Mouse (Mus musculus): ENCODE measurements around the gene Mfsd6.
A peak's percentile ranks its signal among the peaks of the same experiment; 100 is the strongest.
"Not testable (repeated sequence)": the region's sequence is repeated elsewhere in the genome, so short reads cannot be mapped to it uniquely, and the experiment has no call there.

Mfsd6 gene

GRCm38 (mm10) chr1:52708745-52709144 is 18.5 kb downstream of the Mfsd6 start:
- DNase-seq (ENCODE audit: low read depth): no peak

DNA sequence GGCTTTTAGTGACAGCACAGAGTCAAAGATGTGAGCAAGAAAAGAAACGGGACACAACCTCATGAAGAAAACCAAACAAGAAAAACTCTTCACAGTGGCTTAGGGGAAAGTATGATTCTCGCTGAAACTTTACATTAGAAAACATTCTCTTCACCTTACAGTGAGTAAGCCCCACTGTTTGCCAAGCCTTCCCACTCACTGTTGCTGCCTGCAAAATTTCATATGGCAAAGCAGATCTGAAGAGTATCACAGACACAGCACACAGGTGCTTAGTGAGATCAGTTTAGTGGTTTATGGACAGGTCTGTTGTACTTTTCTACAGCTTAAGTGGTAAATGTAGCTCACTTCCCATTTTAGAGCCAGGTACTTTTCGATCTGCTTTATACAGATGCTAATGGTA is 20.2 kb downstream of the Mfsd6 start:
- no peak for DNase-seq (ENCODE audit: low read depth)

DNA sequence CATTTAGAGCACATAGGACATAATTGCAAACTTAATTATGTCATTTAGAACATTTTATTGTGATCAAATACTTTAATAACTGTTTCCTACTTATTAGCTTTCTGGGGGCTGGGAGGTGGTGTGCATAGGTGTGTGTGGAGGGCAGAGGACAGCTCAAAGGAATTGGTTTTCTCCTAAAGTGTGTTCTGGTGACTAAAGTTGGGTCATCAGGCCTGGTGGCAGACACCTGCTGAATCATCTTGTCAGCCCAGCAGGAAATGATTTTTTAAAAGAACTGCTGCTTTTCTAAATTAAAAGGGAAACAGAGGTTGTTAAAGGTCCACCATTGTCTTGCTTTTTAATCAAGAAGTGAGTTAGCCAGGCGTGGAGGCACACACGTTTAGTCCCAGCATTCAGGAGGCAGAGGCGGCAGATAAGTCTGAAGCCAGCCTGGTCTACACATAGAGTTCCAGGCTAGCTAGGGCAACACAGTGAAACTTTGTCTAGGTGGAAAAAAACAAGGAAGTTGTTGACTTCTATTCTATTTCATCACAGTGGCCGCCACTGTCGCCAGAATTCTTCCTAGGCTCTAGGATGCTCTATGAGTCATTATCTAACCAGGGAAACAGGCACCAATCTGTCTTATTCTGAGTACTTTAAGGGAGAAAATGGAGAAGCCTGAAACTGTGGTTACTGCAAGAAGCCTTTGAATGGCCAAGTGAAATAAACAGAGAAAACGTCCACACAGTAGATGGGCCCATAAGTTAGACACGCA is 24.3 kb downstream of the Mfsd6 start:
- no peak for DNase-seq (ENCODE audit: low read depth)

GRCm38 (mm10) chr1:52701941-52702340 is 25.3 kb downstream of the Mfsd6 start:
- no peak for DNase-seq (ENCODE audit: low read depth)

GRCm38 (mm10) chr1:52694456-52694855 is 32.8 kb downstream of the Mfsd6 start:
- not testable (repeated sequence) for DNase-seq (ENCODE audit: low read depth)

DNA sequence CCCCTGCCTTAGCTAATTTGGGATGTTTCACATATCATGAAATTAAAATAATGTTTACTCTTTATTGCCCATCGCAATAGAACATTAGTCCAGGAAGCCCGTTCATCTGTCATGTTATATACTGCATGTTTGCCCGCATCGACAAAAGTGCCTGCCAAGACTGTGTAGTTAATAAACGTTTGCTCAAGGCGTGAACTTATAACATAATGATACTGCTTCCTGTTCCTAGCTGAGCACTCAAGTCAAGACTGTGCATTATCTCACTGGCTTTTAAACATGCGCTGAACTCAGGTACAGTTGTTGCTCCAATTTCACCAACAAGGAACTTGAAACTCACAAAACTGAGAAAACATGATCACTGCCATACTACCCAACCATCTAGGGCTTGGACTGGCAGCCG is 39.6 kb downstream of the Mfsd6 start:
- no peak for DNase-seq (ENCODE audit: low read depth)

DNA sequence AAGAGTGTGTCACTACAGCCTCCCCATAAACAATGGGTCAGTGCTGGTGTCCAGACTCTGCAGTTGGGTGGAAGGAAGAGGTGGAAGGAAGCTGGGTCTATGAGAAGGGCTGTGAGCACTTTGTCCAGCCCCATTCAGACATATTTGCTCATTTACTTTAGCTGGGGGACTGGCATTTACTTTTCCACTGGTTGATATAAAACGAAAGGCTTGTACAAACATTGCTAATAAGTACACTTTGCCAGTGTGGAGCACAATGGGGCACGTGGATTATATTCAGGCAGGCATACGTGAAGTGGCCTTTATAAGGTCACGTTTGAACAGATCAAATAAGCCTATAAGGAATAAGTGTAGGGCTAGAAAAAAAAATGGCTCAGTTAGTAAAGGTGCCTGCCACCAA is 43.7 kb downstream of the Mfsd6 start:
- no peak for DNase-seq (ENCODE audit: low read depth)

GRCm38 (mm10) chr1:52676621-52677020 is 50.6 kb downstream of the Mfsd6 start:
- no peak for DNase-seq (ENCODE audit: low read depth)

DNA sequence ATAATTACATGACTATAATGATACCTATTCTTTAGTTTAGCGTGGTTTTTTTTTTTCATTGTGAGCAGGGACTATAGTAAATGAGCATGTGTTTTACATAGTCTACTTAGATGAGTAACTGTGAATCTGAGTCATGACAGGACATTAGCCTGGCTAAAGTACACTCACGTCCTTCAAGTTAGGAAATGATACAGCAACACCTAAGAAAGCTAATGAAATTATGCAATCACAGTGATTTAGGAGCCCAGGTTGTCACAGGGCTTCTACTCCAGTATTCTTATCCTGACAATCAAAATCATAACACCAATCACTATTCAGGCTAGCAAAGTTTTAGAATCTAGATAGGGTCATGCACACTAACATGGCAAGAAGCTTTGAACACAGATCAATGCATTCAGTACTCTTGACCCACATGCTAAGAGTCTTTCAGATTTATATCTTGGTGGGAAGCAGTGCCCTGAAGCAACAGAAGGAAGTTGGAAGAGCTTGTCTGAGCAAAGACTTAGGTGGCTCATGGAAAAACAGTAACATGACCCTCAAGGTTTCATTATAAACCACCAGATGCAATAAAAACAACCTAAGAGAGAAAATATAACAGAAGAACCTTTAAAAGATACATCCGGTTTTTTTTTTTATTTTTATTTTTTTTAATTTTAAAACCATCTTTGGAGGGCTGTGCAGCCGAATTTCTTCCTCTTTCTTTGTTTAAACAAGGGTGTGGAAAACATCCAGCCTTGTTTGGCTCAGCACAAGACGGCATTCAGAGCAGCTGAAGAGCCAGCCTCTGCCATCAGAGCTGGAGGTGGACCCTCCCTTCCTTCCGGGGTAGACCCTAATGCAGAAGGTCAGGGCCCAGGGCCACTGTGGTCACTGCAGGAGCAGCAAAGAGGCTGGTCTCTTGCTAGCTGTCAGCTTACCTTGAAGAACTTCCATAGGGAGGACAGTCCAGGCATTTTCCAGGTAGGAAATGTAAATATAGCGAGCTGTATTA is 51.4 kb downstream of the Mfsd6 start:
- no peak for DNase-seq (ENCODE audit: low read depth)

DNA sequence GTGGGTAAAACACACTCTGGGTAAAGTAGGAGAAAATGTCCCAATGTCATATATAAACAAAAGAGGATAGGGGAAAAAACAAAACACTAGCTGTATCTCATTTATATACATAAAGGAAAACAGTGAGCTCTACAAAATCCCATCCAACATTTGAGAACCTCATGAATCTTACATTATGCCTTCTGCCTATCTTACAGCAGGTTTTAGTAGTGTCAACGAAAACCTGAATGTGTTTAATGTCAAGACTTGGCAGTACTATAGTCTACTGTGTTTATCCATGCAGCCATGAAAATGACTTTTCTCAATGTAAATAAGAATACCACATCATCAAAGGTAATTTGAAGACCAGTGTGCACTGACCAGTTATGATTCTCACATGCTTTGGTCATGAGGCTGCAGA is 57.3 kb downstream of the Mfsd6 start:
- DNase-seq (ENCODE audit: low read depth): no peak

DNA sequence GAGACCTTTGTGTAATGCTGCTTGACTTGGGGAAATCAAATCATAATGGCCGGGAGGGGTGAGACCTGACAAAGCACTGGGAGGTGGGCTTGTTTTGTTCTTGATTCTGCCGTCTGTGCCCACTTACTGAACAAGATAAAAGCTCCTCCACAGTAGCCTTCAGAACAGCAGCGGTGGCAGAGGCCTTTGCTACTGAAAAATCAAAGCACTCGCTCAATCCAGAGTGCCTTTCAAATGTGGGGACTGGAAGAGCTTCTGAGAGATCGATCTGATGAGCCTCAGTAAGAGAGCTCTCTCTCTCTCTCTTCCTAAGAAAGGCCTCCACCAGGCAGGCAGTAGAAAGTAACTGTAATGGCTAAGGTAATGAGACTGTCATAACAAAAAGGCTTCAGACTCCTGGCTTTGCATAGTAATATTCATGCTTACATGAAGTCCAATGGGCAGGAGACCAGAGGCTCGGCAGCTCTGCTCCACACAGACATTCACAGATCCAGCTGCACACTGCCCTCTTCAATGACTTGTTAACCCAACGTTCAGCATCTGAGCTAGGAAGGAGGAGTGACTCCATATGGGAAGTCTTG is 58.4 kb downstream of the Mfsd6 start:
- DNase-seq (ENCODE audit: low read depth): no peak

DNA sequence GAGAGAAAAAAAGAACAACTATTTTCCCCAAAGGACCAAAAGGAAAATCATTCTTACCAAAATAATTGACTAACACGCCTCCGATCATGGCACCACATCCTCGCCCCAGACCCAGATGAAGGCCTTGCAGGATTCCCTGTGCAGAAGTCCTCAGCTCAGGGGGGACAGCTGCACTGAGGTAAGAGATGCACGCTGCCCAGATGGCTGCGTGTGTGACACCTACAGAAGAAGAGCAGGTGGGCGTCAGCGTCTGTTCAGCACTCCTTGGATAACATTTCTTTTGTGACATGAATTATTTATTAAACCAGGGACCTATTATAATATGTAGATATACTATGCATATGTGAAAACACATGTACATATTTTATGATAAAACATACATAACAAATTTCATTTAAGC is 64.0 kb downstream of the Mfsd6 start:
- DNase-seq (ENCODE audit: low read depth): no peak

- no peak for DNase-seq (ENCODE audit: low read depth)
Observed at GRCm38 (mm10) chr1:52660765-52661164, 66.5 kb downstream of the Mfsd6 start.

DNA sequence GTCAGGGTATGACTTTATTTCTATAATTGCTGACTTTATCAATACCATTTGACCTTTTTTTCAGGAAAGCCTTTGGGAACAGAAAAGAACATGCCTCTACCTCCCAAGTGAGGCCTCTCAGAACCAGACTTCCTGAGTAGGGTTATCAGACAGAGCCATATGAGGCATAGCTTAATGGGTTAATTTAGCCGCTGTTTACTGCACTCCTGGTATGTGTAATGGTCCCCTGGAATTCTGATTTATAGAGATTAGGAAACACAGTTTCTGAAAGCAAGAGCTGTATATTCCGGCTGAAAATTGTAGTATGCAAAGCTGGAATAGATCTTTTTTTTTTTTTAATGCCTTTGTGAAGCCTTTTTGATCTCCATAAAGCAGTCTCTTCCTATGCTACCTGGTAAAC is 67.0 kb downstream of the Mfsd6 start:
- no peak for DNase-seq (ENCODE audit: low read depth)

DNA sequence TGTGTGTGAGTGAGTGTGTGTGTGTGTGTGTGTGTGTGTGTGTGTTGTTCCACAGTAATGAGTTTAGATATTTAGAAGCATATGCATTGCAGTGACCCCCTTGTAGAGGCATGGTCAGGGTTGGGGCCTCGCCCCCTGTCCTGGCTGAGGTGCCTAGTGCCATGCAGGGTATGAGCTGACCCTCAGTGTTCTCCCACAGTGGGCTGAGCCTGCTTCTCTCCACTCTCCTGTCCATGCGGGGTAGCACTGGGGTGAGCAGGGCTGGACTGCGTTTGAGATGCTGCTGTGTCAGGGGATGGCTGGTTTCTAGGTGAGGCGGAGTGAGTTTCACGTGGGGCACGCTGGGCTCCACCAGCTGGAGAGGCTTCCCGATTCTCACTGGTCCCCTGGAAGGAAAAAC is 69.1 kb downstream of the Mfsd6 start:
- DNase-seq (ENCODE audit: low read depth): no peak

DNA sequence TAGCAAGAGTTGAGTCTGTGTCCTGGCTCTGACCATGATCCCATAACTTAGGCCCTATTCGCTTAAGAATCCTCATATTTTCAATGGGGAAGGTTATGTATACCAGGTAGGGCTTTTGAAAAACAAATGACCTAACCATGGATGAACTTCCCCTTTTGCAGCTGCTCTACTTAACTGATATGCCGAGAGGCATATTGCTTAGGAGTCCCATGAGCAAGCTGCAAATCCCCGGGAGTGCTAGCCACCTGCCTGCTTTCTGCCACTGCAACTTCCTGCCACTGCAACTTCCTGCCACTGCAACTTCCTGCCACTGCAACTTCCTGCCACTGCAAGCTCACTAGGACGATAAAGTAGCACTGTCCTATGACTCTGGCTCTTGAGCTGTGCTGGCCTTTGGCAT is 72.1 kb downstream of the Mfsd6 start:
- DNase-seq (ENCODE audit: low read depth): peak; percentile 45

DNA sequence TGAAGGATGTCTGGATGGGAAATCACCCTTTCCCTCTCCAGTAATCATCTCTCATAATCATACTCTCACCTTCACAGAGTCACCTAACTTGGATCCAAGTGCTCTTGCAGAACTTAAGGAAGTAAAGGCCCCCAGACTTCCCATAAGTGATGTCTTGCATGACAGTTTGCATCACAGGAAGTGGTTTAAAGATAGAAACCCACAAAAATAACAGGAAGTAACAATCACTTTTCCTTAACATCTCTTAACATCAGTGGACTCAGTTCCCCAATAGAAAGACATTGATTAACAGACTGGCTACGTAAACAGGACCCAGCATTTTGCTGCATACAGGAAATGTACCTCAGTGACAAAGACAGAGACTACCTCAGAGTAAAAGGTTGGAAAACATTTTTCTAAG is 73.9 kb downstream of the Mfsd6 start:
- DNase-seq (ENCODE audit: low read depth): peak; percentile 83

GRCm38 (mm10) chr1:52652601-52653253 is 74.5 kb downstream of the Mfsd6 start:
- peak; percentile 51 for DNase-seq (ENCODE audit: low read depth)

- DNase-seq (ENCODE audit: low read depth): peak; percentile 85
Observed at GRCm38 (mm10) chr1:52650066-52650465, 77.2 kb downstream of the Mfsd6 start.

GRCm38 (mm10) chr1:52648153-52649027 is 78.9 kb downstream of the Mfsd6 start:
- DNase-seq (ENCODE audit: low read depth): peak; percentile 90

DNA sequence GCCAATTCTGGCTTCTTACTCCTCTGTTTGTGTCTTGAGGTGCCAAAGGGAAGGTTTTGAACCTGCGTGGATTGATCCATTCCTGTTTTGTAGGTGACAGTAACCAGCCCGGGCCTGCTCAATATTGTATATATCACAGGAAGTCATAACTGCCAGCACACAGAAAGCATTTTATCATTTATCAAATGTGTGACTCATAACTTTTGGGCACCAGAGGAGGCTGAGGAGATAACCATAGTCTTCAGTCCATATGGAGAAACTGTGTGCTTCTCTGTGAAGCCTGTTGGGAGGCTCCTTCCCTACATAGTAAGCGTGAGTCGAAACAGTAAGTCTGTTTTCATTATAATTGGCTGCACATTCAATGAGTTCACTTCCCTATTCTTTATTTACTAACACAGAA is 86.5 kb downstream of the Mfsd6 start:
- no peak for DNase-seq (ENCODE audit: low read depth)

Data from naive thymus-derived CD4-positive, alpha-beta T cell, adult 2 months (primary cell).